20 mouse cellular contexts compared by ENCODE assay signal in the genomic region with DNA sequence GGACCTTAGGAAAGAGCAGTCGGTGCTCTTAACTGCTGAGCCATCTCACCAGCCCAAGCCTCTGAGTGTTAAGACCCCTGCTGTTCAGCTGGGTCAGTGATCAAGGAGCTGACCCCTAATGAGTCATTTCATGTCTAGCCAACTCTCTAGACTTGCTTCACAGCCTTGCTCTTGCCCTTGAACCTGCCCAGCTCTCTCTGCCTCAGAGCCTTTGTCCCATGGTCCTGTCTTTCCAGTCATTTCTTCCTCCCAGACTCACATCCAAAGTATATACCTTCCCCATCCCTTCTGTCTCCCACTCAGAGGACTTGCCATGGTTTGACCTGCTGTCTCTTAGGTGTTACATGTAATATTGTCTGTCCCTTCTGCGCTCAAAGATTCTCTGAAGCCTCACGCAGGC. TPM values are rescaled to one million over a fixed set of nuclear protein-coding genes. Genes with fewer than 3 reads are reported as not detected.
"Had no signal": no experiment of that assay in that cellular context is flagged by ENCODE, and none has a peak within 500 bp of the region (broad histone marks: within the 10 kb centered on the region; RNA-seq: fewer than 3 reads in every experiment).

No protein-coding gene starts in this region.

- H3K4me3 ChIP-seq: neural tube, embryonic 13.5 days; neural tube, embryonic 15.5 days; stomach, embryonic 15.5 days had no signal

- H3K27me3 ChIP-seq: neural tube, embryonic 13.5 days; neural tube, embryonic 15.5 days; stomach, embryonic 15.5 days had no signal

- H3K27ac ChIP-seq: neural tube, embryonic 13.5 days; neural tube, embryonic 15.5 days; stomach, embryonic 15.5 days; stomach, postnatal 0 days had no signal

- H3K9ac ChIP-seq: neural tube, embryonic 13.5 days; neural tube, embryonic 15.5 days; stomach, embryonic 15.5 days had no signal

- H3K9me3 ChIP-seq: neural tube, embryonic 13.5 days; neural tube, embryonic 15.5 days; stomach, embryonic 15.5 days had no signal

- H3K4me2 ChIP-seq: neural tube, embryonic 13.5 days; neural tube, embryonic 15.5 days; stomach, embryonic 15.5 days had no signal

- H3K36me3 ChIP-seq: neural tube, embryonic 13.5 days; neural tube, embryonic 15.5 days; stomach, embryonic 15.5 days had no signal

- H3K4me1 ChIP-seq: neural tube, embryonic 13.5 days; neural tube, embryonic 15.5 days had no signal

- DNase-seq: retina, postnatal 1 day; right cerebral cortex, adult 18-20 months; right cerebral cortex, postnatal 14 days; right cerebral cortex, postnatal 25 days; right cerebral cortex, postnatal 4 days; spleen, adult 18-20 months; thymus, adult 18-20 months; thymus, adult 2 months; thymus, postnatal 14 days; thymus, postnatal 25 days; thymus, postnatal 36 days; thymus, postnatal 4 days had no signal

RNA-seq across cellular contexts. Expression of a gene that starts 19.2 kb away (rescaled TPM):
- total RNA-seq: neutrophil, adult 5-6 weeks had no signal
- polyA plus RNA-seq: spleen, adult 2 months; thymus, postnatal 0 days; urinary bladder, adult 2 months had no signal
